In the genomic region with DNA sequence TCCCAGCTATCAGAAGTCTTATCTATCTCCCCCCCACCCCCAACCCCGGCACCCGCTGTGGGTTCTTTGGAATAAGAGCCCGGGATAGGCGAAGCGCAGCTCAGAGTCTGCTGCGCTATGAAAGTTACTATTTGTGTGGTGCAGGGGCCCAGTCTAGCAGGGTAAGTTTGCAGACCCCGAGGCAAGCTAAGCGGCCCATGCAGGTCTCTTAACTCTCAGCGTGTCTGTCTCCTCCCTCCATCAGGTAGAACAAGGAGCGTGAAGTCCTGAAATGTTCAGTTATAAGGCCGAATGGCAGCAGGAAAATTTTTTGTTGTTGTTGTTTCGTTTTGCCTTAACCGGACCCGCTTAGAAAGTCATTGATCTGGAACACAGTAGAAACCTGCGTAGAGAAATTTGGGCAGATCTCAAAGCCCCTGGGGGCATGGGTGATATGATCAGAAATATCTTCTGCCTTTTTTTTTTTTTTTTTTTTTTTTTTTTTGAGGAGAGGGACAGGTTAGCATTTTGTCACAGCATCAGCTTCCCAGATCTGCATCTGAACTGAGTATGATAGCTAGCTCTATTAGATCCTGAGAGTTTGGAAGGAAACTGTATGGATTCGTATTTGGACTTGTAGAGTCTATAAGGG, we compare ENCODE assay signal across 14 mouse cellular contexts. TPM values are rescaled to one million over a fixed set of nuclear protein-coding genes. Genes with fewer than 3 reads are reported as not detected.
A peak's percentile ranks its signal among the peaks of the same experiment; 100 is the strongest.
DNase-seq lines count a peak whose midpoint lies in the region; ATAC-seq lines count a peak whose summit lies in the region.
"Had no signal": no experiment of that assay in that cellular context is flagged by ENCODE, and none has a peak within 500 bp of the region (broad histone marks: within the 10 kb centered on the region; RNA-seq: fewer than 3 reads in every experiment).

No protein-coding gene starts in this region.

- no peak overlapping the region for H3K9ac ChIP-seq in heart, embryonic 15.5 days
- no peak overlapping the region for H3K9ac ChIP-seq in midbrain, embryonic 16.5 days (ENCODE audit: low read depth, low read length)
- no peak overlapping the region for H3K9ac ChIP-seq in embryonic facial prominence, embryonic 12.5 days
- H3K9ac ChIP-seq in stomach, embryonic 16.5 days (ENCODE audit: low read length) = no peak overlapping the region

- H3K36me3 ChIP-seq in heart, embryonic 15.5 days = no peaks in the 10 kb centered on the region
- no peaks in the 10 kb centered on the region for H3K36me3 ChIP-seq in midbrain, embryonic 10.5 days
- H3K36me3 ChIP-seq in midbrain, embryonic 16.5 days (ENCODE audit: control insufficient read depth, insufficient read depth, low read length) = no peaks in the 10 kb centered on the region
- no peaks in the 10 kb centered on the region for H3K36me3 ChIP-seq in embryonic facial prominence, embryonic 12.5 days
- H3K36me3 ChIP-seq in stomach, embryonic 16.5 days (ENCODE audit: control insufficient read depth, insufficient read depth, low read length) = no peaks in the 10 kb centered on the region

- no peak for ATAC-seq in heart, embryonic 15.5 days (replicated peaks; ENCODE audit: insufficient number of reproducible peaks, insufficient read depth, low FRiP score, low read depth)
- no peak for ATAC-seq in midbrain, embryonic 16.5 days
- ATAC-seq in embryonic facial prominence, embryonic 12.5 days (ENCODE audit: insufficient number of reproducible peaks, insufficient read depth, low FRiP score, low TSS enrichment) = peak; percentile 37; the same call in 1 of the 2 replicates
- ATAC-seq in stomach, embryonic 16.5 days (ENCODE audit: insufficient read depth, low FRiP score) = no peak

- H3K9me3 ChIP-seq in heart, embryonic 15.5 days (replicated peaks) = no peaks in the 10 kb centered on the region
- no peaks in the 10 kb centered on the region for H3K9me3 ChIP-seq in midbrain, embryonic 10.5 days (replicated peaks)
- H3K9me3 ChIP-seq in midbrain, embryonic 16.5 days (replicated peaks; ENCODE audit: control insufficient read depth, low read length, poor library complexity, severe bottlenecking) = no peaks in the 10 kb centered on the region; the same call in 1 of the 2 replicates
- H3K9me3 ChIP-seq in embryonic facial prominence, embryonic 12.5 days = no peaks in the 10 kb centered on the region
- H3K9me3 ChIP-seq in stomach, embryonic 16.5 days (replicated peaks; ENCODE audit: control insufficient read depth, low read length) = no peaks in the 10 kb centered on the region

- intact Hi-C loops in heart, postnatal 36 days (cut with DNase I) = no loop called here

- H3K27ac ChIP-seq in heart, embryonic 15.5 days = no peak overlapping the region
- H3K27ac ChIP-seq in midbrain, embryonic 10.5 days (replicated peaks) = no peak overlapping the region
- no peak overlapping the region for H3K27ac ChIP-seq in midbrain, embryonic 16.5 days (ENCODE audit: low read length)
- H3K27ac ChIP-seq in embryonic facial prominence, embryonic 12.5 days = no peak overlapping the region
- H3K27ac ChIP-seq in stomach, embryonic 16.5 days (ENCODE audit: low read length) = no peak overlapping the region

- peak overlapping the region; percentile 52; the same call in 1 of the 2 replicates for H3K4me3 ChIP-seq in heart, embryonic 15.5 days
- peak overlapping the region; percentile 55; the same call in 1 of the 2 replicates for H3K4me3 ChIP-seq in midbrain, embryonic 10.5 days
- H3K4me3 ChIP-seq in midbrain, embryonic 16.5 days (ENCODE audit: low read depth, low read length) = no peak overlapping the region
- H3K4me3 ChIP-seq in embryonic facial prominence, embryonic 12.5 days = peak overlapping the region; percentile 54; the same call in 1 of the 2 replicates
- 0 out of 2 replicates have a peak overlapping the region, but pooled peaks have one; percentile 3 for H3K4me3 ChIP-seq in stomach, embryonic 16.5 days (replicated peaks; ENCODE audit: low read length)
- H3K4me3 ChIP-seq: erythroblast, embryonic 14.5 days had no signal

- 4% methylated on average over 16 of the region's 16 CpGs for WGBS in heart, embryonic 15.5 days
- 1% methylated on average over 16 of the region's 16 CpGs for WGBS in midbrain, embryonic 10.5 days
- WGBS in midbrain, embryonic 16.5 days = 2% methylated on average over 16 of the region's 16 CpGs
- WGBS in embryonic facial prominence, embryonic 12.5 days = 2% methylated on average over 16 of the region's 16 CpGs
- 3% methylated on average over 16 of the region's 16 CpGs for WGBS in stomach, embryonic 16.5 days

- peak overlapping the region; percentile 89; the same call in 1 of the 2 replicates for H3K4me2 ChIP-seq in heart, embryonic 15.5 days
- no peak overlapping the region for H3K4me2 ChIP-seq in midbrain, embryonic 16.5 days (ENCODE audit: low read length)
- H3K4me2 ChIP-seq in embryonic facial prominence, embryonic 12.5 days (replicated peaks) = peak overlapping the region; percentile 66
- no peak overlapping the region for H3K4me2 ChIP-seq in stomach, embryonic 16.5 days (ENCODE audit: low read depth, low read length)

- DNase-seq in heart, postnatal 36 days = no peak
- peak; percentile 44 for DNase-seq in midbrain, embryonic 10.5 days (ENCODE audit: low spot score)
- DNase-seq in adrenal gland, postnatal 14 days = no peak
- DNase-seq in right cerebral cortex, adult 18-20 months = no peak
- DNase-seq: cerebellum, adult 18-20 months; kidney, adult 11 months; layer of hippocampus, postnatal 36 days; lung, adult 18-20 months; thymus, postnatal 25 days had no signal

- peaks cover 92% of the 10 kb centered on the region for H3K27me3 ChIP-seq in heart, embryonic 15.5 days
- H3K27me3 ChIP-seq in midbrain, embryonic 10.5 days (ENCODE audit: low read depth, poor library complexity, severe bottlenecking) = peaks cover 100% of the 10 kb centered on the region
- peaks cover 73% of the 10 kb centered on the region for H3K27me3 ChIP-seq in midbrain, embryonic 16.5 days (ENCODE audit: control insufficient read depth, insufficient read depth, low read depth, low read length)
- peaks cover 80% of the 10 kb centered on the region for H3K27me3 ChIP-seq in embryonic facial prominence, embryonic 12.5 days
- peaks cover 92% of the 10 kb centered on the region for H3K27me3 ChIP-seq in stomach, embryonic 16.5 days (ENCODE audit: control insufficient read depth, insufficient read depth, low read length)

- H3K4me1 ChIP-seq in heart, embryonic 15.5 days (replicated peaks) = peaks cover 21% of the 10 kb centered on the region
- peaks cover 34% of the 10 kb centered on the region for H3K4me1 ChIP-seq in midbrain, embryonic 10.5 days
- H3K4me1 ChIP-seq in midbrain, embryonic 16.5 days (ENCODE audit: control insufficient read depth, insufficient read depth, low read length) = peaks cover 6% of the 10 kb centered on the region; the same call in 1 of the 2 replicates
- no peaks in the 10 kb centered on the region for H3K4me1 ChIP-seq in embryonic facial prominence, embryonic 12.5 days
- H3K4me1 ChIP-seq in stomach, embryonic 16.5 days (ENCODE audit: control insufficient read depth, insufficient read depth, low read length) = peaks cover 8% of the 10 kb centered on the region

RNA-seq across cellular contexts. Expression of gene Tbx15, which starts 12.4 kb away (rescaled TPM):
- polyA plus RNA-seq in heart, embryonic 15.5 days (2015; fragmentation: Nextera tagmentation; extraction: Ambion mirVana) = 0.08 and 0.13 TPM in 2 replicates
- under 1 TPM; 0.41 to 0.53 TPM for total RNA-seq in heart, postnatal 36 days (2021)
- polyA plus RNA-seq in midbrain, embryonic 10.5 days (2016; fragmentation: Nextera tagmentation; extraction: Ambion mirVana) = 1.2 TPM in 2 replicates
- polyA plus RNA-seq in midbrain, embryonic 16.5 days (2015; fragmentation: Nextera tagmentation; extraction: Ambion mirVana) = 0.45 and 0.68 TPM in 2 replicates
- 14.5 and 15.2 TPM in 2 replicates for polyA plus RNA-seq in embryonic facial prominence, embryonic 12.5 days (2016; fragmentation: Nextera tagmentation; extraction: Ambion mirVana)
- polyA plus RNA-seq in stomach, embryonic 16.5 days (2015; fragmentation: Nextera tagmentation; extraction: Ambion mirVana) = 0.10 and 1.1 TPM in 2 replicates
- 0.19 and 0.44 TPM in 2 replicates for total RNA-seq in adrenal gland, postnatal 14 days (2021)
- polyA plus RNA-seq: erythroblast, embryonic 14.5 days had no signal

Comparison
In these comparisons a context has a peak if more than half of its experiments do, and no peak if none do; other contexts are left out.
1. H3K4me2 ChIP-seq: peak in heart, embryonic 15.5 days (single experiment) and embryonic facial prominence, embryonic 12.5 days (single experiment); none in midbrain, embryonic 16.5 days (single experiment) and stomach, embryonic 16.5 days (single experiment).